Mouse (Mus musculus): Measurements from ENCODE around the gene Oaz1.

Oaz1 gene

DNA sequence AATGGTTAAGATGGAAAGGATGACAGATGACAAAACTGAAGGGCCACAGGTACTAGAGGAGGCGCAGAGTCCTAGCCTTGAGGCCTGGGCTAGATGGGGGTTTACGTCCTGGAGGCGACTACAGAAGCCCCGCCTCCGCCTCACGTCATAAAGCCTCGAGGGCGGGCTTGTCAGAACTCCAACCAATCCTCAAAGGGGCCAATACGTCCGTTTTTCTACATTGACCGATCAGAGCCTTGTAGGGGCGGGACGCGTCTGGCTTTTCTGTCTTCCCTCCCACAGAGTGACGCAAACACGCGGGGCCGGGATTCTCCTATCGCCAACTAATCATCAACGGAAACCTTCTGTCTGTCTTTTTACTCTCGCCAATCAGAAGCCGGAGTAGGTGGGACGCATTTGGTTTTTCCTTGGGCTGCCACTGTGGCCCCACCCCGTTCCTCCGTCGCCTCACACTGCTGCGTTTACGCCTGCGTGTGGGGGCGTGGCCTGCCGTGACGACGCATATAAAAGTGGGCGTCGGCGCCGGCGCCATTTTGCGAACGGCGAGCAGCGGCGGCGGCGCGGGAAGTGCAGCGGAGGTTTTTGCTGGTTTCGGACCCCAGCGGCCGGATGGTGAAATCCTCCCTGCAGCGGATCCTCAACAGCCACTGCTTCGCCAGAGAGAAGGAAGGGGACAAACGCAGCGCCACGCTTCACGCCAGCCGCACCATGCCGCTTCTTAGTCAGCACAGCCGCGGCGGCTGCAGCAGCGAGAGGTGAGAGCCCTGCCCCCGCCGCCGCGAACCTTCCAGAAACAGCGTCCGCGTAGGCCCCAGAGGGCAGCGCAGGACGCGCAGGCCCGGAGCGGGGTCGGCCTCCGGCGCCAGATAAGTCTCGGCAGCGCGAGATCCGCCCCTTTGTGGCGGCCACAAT, at the start of gene Oaz1:
Oaz1 (plus strand) TSS at position 506 of the 912 bp plus-strand sequence.
- peak; percentile 99 for DNase-seq (ENCODE audit: low spot score)

DNA sequence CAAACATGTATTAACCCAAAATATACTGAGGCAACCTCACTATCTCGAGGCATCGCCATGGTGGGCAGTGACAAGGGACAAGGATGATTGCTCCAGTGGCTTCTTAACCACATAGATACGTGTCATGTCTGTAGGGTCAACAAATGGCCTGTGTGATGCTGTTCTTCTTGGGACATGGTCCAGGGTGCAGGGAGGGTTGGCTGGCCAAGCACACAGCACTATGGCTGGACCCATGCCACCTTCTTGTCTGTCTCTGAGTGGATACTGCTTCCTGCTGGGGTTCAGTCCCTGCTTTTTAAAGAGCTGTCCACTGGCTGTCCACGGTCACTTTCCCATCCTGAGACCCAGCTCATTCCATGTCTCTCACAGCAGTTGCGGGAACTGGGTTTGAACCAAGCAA, 49.3 kb upstream of the Oaz1 start:
- no peak for DNase-seq (ENCODE audit: low spot score)

DNA sequence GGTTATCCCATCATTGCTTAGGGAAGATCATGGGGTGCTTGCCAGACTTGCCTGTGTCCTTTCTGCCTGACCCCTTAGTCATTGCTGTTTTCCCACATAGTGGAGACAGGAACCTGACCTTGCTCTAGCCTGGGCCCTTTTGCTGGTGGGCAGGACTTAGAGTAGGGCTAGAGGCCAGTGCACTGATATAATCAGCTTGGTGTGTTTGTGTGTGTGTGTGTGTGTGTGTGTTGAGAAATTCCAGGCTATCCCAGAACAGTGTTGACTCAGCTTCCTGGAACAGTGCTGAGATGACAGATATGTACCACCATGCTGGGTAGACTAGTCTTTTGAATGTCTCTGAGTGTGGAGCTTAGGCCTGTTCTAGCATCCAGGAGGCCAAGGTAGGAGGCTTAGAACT, 46.9 kb upstream of the Oaz1 start:
- peak; percentile 39 for DNase-seq (ENCODE audit: low spot score)

DNA sequence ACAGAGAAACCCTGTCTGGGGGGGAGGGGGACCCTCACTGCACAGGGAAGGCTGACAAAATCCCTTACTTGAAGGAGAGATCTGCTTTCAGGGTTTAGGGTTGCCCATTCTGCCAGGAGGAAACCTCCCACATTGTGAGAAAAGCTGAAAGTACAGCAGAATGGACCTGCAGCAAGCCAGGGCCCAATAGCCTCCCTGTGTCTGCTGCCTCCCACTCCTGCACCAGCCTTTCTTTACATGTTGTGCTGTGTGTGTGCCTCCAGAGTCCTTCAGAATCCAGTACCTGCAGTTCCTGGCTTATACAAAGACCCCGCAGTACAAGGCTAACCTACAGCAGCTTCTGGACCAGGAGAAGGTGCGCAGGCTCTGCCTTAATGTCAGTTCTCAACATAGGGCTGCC, 42.2 kb upstream of the Oaz1 start:
- no peak for DNase-seq (ENCODE audit: low spot score)

DNA sequence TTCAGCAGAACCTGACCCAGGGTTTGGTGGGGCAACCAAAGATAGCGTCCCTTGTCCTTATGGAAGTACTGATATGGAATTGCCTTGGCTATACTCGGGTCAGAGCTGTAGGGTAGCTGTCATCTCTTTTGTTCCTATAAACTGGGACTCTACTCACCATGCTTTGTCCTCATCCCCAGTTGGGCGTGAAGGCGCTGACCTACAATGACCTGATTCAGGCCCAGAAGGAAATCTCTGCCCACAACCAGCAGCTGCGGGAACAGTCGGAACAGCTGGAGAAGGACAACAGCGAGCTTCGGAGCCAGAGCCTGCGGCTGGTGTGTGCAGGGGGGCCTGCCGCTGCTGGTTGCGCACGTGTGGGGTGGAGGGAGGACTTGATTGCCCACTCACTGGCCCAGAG, 41.6 kb upstream of the Oaz1 start:
- no peak for DNase-seq (ENCODE audit: low spot score)

DNA sequence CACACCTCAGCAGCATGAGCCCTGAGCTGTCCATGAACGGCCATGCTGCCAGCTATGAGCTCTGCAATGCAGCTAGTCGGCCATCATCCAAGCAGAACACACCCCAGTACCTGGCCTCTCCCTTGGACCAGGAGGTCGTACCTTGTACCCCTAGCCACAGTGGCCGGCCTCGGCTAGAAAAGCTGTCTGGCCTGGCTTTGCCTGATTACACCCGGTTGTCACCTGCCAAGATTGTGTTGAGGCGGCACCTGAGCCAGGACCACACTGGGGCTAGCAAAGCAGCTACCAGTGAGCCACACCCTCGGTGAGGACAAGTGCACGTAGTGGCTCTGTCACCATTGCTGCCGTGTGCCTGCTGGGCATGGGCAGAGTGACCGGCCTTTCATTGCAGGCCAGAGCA, 40.5 kb upstream of the Oaz1 start:
- DNase-seq (ENCODE audit: low spot score) = no peak

DNA sequence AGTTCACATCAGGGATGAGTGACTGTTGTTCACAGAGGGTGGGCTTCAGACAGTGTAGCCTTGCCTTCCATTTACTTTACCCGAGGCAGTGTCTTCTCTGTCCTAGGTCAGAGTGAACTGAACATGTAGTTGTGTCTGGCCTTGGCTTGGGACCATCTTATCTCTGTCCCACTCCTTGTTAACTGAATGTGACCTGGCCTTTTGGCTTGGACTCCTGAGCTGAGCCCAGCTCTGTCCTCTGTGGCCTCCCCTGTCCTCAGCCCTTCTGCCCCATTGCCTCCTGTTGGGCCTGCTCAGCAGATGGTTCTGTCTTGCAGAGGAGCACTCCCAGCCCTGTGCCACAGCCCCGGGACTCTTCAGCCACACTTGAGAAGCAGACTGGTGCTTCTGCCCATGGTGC, 38.9 kb upstream of the Oaz1 start:
- DNase-seq (ENCODE audit: low spot score) = no peak

DNA sequence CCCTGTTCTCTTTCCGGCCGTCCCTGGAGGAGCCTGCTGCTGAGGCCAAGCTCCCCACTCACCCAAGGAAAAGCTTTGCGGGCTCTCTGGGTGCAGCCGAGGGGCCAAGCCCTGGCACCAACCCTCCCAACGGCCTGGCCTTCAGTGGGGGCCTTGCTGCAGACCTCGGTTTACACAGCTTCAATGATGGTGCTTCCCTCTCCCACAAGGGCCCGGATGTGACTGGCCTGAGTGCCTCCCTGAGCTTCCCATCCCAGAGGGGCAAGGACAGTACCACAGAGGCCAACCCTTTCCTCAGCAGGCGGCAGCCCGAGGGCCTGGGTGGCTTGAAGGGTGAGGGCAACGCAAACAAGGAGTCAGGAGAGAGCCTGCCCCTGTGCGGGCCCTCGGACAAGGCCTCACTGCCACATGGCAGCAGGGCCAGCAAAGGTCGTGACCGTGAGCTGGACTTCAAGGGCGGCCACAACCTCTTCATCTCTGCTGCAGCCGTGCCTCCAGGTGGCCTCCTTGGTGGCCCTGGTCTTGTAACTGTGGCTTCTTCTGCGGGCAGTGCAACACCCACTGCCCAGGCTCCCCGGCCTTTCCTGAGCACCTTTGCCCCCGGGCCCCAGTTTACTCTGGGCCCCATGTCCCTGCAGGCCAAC, 35.6 kb upstream of the Oaz1 start:
- DNase-seq (ENCODE audit: low spot score) = no peak

DNA sequence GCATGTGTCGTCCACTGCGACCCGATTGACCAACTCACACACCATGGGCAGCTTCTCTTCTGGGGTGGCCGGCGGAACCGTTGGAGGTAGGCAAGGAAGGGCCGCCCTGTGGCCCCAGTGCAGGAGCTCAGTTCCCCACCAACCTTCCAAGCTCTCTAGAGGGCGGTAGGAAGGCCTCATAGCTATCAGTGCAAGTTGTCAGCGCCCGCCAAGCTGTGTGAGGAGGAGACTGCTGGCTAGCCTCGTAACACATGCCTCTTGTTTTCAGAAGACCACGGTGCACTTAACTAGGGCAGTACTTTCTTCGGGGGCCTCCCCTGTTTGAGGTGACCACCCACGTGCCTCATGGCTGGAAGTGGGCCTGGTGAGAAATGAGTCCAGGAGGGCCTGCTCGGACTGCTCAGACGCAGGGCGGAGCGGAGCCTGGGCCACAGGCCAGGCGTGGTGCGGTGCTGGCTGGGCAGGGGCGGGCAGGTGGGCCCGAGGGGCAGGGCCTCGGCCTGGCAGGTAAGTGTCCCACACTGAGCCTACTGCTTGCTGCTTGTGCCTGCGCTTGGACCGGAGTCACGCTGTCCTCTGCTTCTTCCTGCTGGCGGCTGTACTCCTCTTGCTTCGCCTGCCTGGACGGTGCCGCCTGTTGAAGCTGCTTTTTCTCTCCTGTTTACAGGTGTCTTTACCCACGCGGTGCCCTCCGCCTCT, 34.8 kb upstream of the Oaz1 start:
- no peak for DNase-seq (ENCODE audit: low spot score)

DNA sequence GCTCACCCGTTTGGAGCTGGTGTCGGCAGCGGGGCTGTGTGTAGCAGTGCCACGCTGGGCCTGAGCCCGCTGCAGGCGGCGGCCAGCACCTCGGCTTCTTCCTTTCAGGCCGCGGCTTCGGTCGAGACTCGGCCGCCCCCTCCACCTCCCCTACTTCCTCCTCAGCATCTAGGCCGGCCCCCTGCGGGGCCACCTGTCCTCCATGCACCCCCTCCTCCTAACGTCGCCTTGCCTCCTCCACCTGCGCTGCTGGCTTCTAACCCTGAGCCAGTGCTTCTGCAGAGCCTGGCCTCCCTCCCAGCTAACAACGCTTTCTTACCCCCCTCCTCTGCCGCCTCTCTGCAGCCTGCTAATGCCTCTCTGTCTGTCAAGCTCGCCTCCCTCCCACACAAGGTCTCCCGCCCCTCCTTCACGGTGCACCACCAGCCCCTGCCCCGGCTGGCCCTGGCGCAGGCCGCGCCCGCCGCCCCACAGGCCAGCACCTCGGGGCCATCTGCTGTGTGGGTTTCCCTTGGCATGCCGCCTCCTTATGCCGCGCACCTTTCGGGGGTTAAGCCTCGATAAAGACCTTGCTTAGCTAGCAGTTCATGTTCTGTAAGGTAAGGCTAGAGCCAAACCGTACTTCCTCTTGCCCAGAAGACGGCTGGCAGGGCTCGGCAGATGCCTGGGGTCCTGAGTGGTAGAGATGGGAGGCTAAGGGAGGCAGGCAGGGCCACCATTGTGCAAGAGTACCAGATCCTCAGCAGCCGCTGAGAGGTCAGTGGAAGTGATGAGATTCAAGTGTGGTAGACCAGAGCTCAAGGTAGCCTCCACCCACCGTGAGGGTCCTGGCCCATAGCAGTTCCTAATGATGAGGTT, 34.1 kb upstream of the Oaz1 start:
- peak; percentile 60 for DNase-seq (ENCODE audit: low spot score)

DNA sequence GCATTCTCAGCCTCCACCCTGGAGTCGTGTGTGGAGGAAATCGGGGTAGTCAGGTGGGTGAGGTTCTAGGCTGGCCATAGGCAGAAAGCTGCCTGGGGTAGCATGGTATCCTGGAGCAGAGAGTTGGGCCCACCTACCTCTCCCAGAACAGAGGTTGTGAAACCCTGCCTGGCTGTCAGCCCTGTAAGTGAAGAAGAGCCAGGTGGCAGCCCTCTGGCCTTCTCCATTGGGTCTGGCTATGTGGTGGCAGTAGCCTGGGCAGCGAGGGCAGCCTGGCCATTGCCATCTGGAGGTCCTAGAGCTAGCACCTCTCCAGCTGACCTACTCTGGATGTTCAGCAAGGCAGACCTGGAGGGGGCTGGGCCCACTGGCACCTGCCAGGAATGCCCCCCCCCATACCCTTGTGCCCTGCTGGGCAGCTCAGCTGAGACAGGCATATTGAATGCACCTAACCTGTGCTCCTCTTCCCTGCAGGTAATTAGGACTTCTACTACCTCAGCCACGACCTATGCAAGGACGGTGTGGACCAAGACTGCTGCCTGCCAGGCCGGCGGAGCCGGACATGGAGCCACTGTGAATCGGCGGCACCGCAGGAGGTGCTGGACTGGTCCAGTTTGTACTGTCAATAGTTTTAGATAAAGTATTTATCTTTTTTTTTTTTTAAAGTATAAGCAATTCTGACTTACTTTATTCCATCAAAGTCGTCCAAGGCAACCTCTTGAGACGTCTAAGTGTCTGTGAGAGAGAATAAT, 33.2 kb upstream of the Oaz1 start:
- DNase-seq (ENCODE audit: low spot score) = no peak

DNA sequence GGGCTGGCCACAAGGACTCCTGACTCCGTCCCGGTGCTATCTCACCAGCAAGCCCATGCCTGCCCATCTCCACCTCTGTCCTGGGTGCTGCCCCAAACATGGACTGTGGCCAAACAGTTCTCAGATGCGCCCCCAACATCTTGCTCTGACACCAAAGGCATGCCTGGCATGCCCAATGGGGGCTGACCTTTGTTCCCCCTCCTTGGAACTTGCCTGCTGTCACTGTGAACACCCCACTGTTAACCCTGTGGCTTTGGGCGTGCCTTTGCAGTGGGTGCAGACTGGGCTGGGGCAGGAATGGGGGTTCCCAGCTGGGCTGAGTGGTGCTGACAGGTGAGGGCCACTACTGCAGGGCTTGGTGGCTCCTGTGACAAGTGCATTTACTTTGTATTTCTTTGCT, 32.7 kb upstream of the Oaz1 start:
- DNase-seq (ENCODE audit: low spot score) = no peak

DNA sequence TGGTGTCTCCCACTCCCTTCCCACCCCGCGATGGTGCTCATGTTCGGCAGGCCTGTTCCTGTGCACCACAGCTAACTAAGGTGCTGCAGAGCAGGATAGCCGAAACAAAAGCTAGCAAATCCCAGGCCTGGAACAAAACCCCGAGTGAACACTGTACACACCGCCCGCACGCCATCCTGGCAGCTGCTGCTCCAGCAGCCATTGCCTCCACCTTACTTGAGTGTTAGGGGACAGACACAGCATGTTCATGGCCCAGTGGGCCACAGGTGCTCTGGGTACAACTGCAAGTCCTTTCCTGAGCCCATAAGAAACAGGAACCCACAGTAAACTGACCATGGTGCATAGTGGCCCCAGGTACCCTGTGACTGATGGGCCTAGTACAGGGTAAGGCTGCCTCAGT, 31.7 kb upstream of the Oaz1 start:
- DNase-seq (ENCODE audit: low spot score) = no peak

DNA sequence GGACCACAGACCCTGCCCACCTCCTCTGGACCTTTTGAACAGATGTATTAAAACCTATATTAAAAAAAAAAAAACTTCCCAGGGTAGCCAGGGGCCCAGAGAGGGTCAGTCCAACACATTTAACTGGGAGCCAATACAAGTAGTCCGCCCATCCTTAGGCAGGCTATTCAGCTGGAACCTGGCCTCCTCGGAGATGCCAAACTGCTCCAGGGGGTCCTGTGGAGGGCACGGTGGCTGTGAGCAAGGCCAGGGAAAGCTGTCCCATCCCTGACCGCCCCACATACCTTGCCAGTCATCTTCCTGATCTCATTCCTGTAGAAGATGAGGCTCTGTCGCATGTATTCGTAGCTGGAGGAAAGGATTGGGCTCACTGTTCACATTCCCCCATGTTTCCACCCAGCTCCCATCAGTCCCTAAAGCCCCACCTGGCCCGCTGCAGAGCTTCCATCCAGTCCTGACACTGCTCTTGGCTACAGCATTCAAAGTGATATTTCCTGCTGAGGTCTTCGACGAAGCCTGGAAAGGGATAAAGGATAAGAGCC, 30.1 kb upstream of the Oaz1 start:
- DNase-seq (ENCODE audit: low spot score) = no peak

DNA sequence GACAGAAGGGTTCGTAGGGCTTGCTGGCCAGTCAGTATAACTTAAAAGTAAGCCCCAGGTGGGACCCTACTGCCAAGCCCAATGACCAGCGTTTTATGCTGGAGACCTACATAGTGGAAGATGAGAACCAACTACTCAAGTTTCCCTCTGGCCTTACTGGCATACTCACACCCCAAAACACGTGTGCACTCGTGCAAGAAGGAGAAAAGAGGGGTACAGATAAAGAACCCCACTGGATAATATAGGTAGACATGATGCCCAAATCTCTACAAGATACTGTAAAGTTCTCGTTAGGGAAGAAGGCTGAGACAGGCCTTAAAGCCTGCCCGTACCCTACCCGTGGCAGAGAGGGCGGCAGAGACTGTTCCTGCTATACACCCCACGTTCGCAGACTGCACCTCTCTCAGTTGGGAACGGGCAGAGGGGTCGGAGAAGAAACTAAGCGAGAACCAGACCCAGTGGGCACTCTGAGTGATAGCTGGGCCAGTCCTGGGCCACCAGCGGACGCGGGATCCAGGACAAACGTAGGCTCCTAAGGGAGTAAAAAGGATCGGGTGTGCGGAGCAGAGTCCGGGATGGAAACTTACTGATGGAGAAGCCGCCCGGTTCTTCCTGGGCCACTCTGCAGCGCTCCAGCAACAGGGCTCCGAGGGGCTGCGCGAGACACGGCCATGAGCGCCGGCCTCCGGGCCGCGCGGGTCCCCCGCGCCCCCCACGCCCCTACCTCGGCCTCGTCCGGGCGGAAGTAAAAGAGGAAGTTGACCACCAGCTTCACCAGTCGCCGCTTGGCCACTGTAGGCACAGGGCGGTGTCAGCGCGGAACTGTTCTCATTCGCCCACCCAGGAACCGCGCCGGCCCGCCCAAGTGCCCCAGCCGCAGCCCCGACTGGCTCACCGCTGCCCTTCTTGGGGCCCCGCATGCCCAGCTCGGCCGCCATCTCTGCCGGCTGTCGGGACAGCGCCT, 29.0 kb upstream of the Oaz1 start:
- no peak for DNase-seq (ENCODE audit: low spot score)

DNA sequence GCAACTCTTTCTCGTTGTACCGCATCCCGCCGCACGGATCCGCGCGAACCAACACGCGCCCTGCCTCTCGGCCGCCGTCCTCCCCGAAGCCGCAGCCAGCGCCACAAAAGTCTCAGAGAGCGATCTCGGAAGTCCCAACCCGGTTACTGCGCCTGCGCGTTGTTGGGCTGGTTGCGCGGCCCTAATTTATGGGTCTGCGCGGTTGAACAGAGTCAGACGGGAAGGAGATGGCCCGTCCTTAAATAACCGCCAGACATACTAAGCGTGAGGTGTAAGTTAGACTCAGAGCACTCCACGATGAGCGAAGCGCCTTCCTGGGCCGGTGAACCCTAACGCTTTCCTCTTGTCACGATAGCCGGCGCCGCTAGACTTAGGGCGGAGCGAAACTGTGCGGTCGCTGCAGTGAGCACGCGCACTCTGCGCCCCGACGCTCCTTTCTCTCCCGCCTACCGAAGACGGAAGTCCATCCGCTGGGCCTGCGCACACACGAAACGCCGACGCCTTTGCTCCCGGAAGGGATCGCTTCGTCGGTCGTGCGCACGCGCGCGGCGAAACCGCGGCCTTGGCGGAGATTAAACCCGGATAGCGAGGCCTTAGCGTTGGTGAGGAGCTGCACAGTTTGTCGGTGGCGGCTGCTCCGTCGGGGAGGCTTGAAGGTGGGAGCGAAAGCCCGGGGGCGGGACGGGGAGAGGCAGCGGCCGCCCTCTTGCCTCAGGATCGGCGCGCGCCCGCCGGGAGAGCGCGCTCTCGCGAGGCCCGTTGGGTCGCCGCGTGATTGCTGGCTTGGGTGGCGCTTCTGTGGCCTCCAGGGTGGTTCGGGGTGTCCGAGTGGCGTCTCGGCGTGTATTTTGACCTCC, 28.1 kb upstream of the Oaz1 start, which contains the start of the genes Sf3a2 and Plekhj1:
Sf3a2 (plus strand) TSS at position 49 of the 857 bp plus-strand sequence.
Plekhj1 (minus strand) TSS at position 477 of the 857 bp plus-strand sequence.
- DNase-seq (ENCODE audit: low spot score) = peak; percentile 95

DNA sequence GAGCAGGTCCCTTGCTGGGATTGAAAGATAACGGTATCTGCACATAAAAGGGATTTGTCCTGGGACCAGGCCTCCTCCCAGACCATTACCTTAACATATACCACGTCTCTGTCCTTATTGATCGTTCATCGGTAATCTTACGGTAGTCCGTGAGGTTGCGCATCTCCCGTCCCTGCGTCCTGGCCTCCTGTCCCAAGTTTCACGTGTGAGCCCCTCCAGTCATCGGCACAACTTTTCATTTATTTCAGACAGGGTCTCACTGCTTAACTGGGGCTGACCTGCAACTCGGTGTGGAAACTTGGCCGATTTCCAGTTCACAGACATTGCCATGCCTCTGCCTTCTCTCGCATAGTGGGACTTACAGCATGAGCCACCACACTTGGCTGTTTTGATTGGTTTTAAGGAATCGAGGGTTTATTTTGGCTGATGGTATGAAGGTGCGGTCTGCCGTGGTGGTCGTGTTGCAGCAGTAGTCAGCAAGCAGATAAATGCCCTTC, 27.3 kb upstream of the Oaz1 start:
- no peak for DNase-seq (ENCODE audit: low spot score)

DNA sequence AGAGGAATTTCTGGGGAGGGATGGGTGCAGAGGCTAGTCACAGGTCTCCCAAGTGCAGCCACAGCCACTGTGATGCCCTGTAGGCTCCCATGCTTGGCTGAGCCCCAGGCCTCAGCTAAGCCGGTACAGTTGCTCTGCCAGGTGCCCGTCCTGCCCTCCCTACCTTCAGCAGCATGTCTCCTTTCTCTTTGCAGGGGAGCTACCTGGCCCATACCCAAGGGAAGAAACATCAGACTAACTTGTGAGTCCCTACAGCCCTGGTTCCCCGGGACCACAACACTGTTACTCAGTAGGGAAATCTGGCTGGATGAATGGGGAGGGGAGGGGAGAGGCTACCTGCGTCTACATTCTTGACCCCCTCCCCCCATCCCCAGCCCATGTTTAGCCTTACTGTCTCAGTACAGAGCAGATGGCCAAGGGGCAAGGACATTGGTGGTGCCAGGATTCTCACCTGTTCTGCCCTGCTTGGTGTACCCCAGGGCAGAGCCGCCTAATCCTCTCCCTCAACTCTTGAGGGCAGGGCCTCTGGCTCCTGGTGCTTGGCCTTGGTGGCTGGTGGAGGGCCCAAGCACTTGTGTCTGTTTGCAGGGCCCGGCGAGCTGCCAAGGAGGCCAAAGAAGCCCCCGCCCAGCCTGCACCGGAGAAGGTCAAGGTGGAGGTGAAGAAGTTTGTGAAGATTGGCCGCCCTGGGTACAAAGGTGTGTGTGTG, 24.1 kb upstream of the Oaz1 start:
- DNase-seq (ENCODE audit: low spot score) = no peak
